Mouse (Mus musculus): ENCODE measurements at regions not wholly inside any gene's neighbourhood (a gene's known extent, or its start where the extent isn't known, plus 50 kb on each side); places are given as distances from the start of the nearest gene placed in this dataset.

GRCm38 (mm10) chr9:68162813-68163570 is 322.8 kb downstream of the Vps13c start:
- 66% methylated on average over 10 of the region's 10 CpGs for WGBS
- Histone ChIP-seq H3K9me3 (replicated peaks; ENCODE audit: control insufficient read depth, low read length) (no peaks in the 10 kb centered on the region), H3K4me1 (ENCODE audit: control insufficient read depth, insufficient read depth) (no peaks in the 10 kb centered on the region), H3K4me3 (ENCODE audit: low read depth, low read length) (no peak overlapping the region), H3K27me3 (ENCODE audit: control insufficient read depth, insufficient read depth, low read length) (no peaks in the 10 kb centered on the region), H3K4me2 (ENCODE audit: low read depth, low read length) (no peak overlapping the region), H3K9ac (replicated peaks; ENCODE audit: low read depth, low read length) (no peak overlapping the region), H3K27ac (ENCODE audit: low read depth) (no peak overlapping the region), H3K36me3 (replicated peaks; ENCODE audit: control insufficient read depth, insufficient read depth, low read length) (no peaks in the 10 kb centered on the region)
- DNase-seq (ENCODE audit: low spot score) = no peak
- no peak for ATAC-seq (ENCODE audit: insufficient read depth, low read depth)
- no peak for TF ChIP-seq EP300 (IDR thresholded peaks at IDR 0.05; ENCODE audit: low read depth)
- TF ChIP-seq CTCF (IDR thresholded peaks at IDR 0.05; ENCODE audit: low read depth) = no peak

- Histone ChIP-seq H3K27ac (ENCODE audit: low read depth) (no peak overlapping the region), H3K4me2 (ENCODE audit: low read depth, low read length) (no peak overlapping the region), H3K4me3 (ENCODE audit: low read depth, low read length) (no peak overlapping the region), H3K9ac (replicated peaks; ENCODE audit: low read depth, low read length) (no peak overlapping the region), H3K27me3 (ENCODE audit: control insufficient read depth, insufficient read depth, low read length) (no peaks in the 10 kb centered on the region), H3K36me3 (replicated peaks; ENCODE audit: control insufficient read depth, insufficient read depth, low read length) (no peaks in the 10 kb centered on the region), H3K9me3 (replicated peaks; ENCODE audit: control insufficient read depth, low read length) (no peaks in the 10 kb centered on the region), H3K4me1 (ENCODE audit: control insufficient read depth, insufficient read depth) (no peaks in the 10 kb centered on the region)
- no peak for TF ChIP-seq EP300 (IDR thresholded peaks at IDR 0.05; ENCODE audit: low read depth)
- WGBS = 37% methylated on average over 4 of the region's 4 CpGs
- ATAC-seq (ENCODE audit: insufficient read depth, low read depth) (no peak), DNase-seq (ENCODE audit: low spot score) (no peak)
These were observed 326.4 kb downstream of the Vps13c start for GRCm38 (mm10) chr9:68166556-68166955.

- DNase-seq (ENCODE audit: low spot score) (no peak), ATAC-seq (ENCODE audit: insufficient read depth, low read depth) (no peak)
- Histone ChIP-seq H3K4me1 (ENCODE audit: control insufficient read depth, insufficient read depth) (no peaks in the 10 kb centered on the region), H3K27me3 (ENCODE audit: control insufficient read depth, insufficient read depth, low read length) (no peaks in the 10 kb centered on the region), H3K27ac (ENCODE audit: low read depth) (no peak overlapping the region), H3K9me3 (replicated peaks; ENCODE audit: control insufficient read depth, low read length) (no peaks in the 10 kb centered on the region), H3K9ac (replicated peaks; ENCODE audit: low read depth, low read length) (no peak overlapping the region), H3K4me3 (ENCODE audit: low read depth, low read length) (no peak overlapping the region), H3K4me2 (ENCODE audit: low read depth, low read length) (no peak overlapping the region), H3K36me3 (replicated peaks; ENCODE audit: control insufficient read depth, insufficient read depth, low read length) (no peaks in the 10 kb centered on the region)
- TF ChIP-seq CTCF (IDR thresholded peaks at IDR 0.05; ENCODE audit: low read depth) (no peak), EP300 (IDR thresholded peaks at IDR 0.05; ENCODE audit: low read depth) (no peak)
These were observed 348.7 kb downstream of the Vps13c start for GRCm38 (mm10) chr9:68188921-68189320.

GRCm38 (mm10) chr9:68199831-68200230 is 359.6 kb downstream of the Vps13c start:
- Histone ChIP-seq H3K9ac (replicated peaks; ENCODE audit: low read depth, low read length) (no peak overlapping the region), H3K9me3 (replicated peaks; ENCODE audit: control insufficient read depth, low read length) (no peaks in the 10 kb centered on the region), H3K4me1 (ENCODE audit: control insufficient read depth, insufficient read depth) (no peaks in the 10 kb centered on the region), H3K27ac (ENCODE audit: low read depth) (no peak overlapping the region), H3K27me3 (ENCODE audit: control insufficient read depth, insufficient read depth, low read length) (no peaks in the 10 kb centered on the region), H3K4me3 (ENCODE audit: low read depth, low read length) (no peak overlapping the region), H3K4me2 (ENCODE audit: low read depth, low read length) (no peak overlapping the region), H3K36me3 (replicated peaks; ENCODE audit: control insufficient read depth, insufficient read depth, low read length) (no peaks in the 10 kb centered on the region)
- WGBS = 72% methylated on average over 4 of the region's 4 CpGs
- DNase-seq (ENCODE audit: low spot score) (no peak), ATAC-seq (ENCODE audit: insufficient read depth, low read depth) (no peak)
- no peak for TF ChIP-seq EP300 (IDR thresholded peaks at IDR 0.05; ENCODE audit: low read depth)
- TF ChIP-seq CTCF (IDR thresholded peaks at IDR 0.05; ENCODE audit: low read depth) = no peak

- no peaks in the 10 kb centered on the region for H3K9me3 ChIP-seq (replicated peaks; ENCODE audit: control insufficient read depth, low read length)
- no peaks in the 10 kb centered on the region for H3K27me3 ChIP-seq (ENCODE audit: control insufficient read depth, insufficient read depth, low read length)
- ATAC-seq (ENCODE audit: insufficient read depth, low read depth) (no peak), DNase-seq (ENCODE audit: low spot score) (no peak)
- no peaks in the 10 kb centered on the region for H3K4me1 ChIP-seq (ENCODE audit: control insufficient read depth, insufficient read depth)
- H3K27ac ChIP-seq (ENCODE audit: low read depth) = no peak overlapping the region
- TF ChIP-seq EP300 (IDR thresholded peaks at IDR 0.05; ENCODE audit: low read depth) (no peak), CTCF (IDR thresholded peaks at IDR 0.05; ENCODE audit: low read depth) (no peak)
- 57% methylated on average over 5 of the region's 5 CpGs for WGBS
- H3K9ac ChIP-seq (replicated peaks; ENCODE audit: low read depth, low read length) = no peak overlapping the region
- H3K4me3 ChIP-seq (ENCODE audit: low read depth, low read length) = no peak overlapping the region
- H3K36me3 ChIP-seq (replicated peaks; ENCODE audit: control insufficient read depth, insufficient read depth, low read length) = no peaks in the 10 kb centered on the region
- no peak overlapping the region for H3K4me2 ChIP-seq (ENCODE audit: low read depth, low read length)
These were observed 360.8 kb downstream of the Vps13c start for GRCm38 (mm10) chr9:68201031-68201430.

- Histone ChIP-seq H3K27me3 (ENCODE audit: control insufficient read depth, insufficient read depth, low read length) (no peaks in the 10 kb centered on the region), H3K9ac (replicated peaks; ENCODE audit: low read depth, low read length) (no peak overlapping the region), H3K36me3 (replicated peaks; ENCODE audit: control insufficient read depth, insufficient read depth, low read length) (no peaks in the 10 kb centered on the region), H3K4me3 (ENCODE audit: low read depth, low read length) (no peak overlapping the region), H3K4me2 (ENCODE audit: low read depth, low read length) (no peak overlapping the region), H3K4me1 (ENCODE audit: control insufficient read depth, insufficient read depth) (0 out of 2 replicates have a peak, but pooled peaks cover 4% of the 10 kb centered on the region), H3K9me3 (replicated peaks; ENCODE audit: control insufficient read depth, low read length) (no peaks in the 10 kb centered on the region), H3K27ac (ENCODE audit: low read depth) (no peak overlapping the region)
- ATAC-seq (ENCODE audit: insufficient read depth, low read depth) (peak; percentile 53), DNase-seq (ENCODE audit: low spot score) (no peak)
- TF ChIP-seq CTCF (IDR thresholded peaks at IDR 0.05; ENCODE audit: low read depth) (no peak), EP300 (IDR thresholded peaks at IDR 0.05; ENCODE audit: low read depth) (no peak)
- WGBS = 80% methylated on average over 6 of the region's 6 CpGs
These were observed 385.5 kb downstream of the Vps13c start for GRCm38 (mm10) chr9:68225694-68226093.

Measured in heart, postnatal 0 days (tissue).